Mouse (Mus musculus) ES-E14 (cell line): ENCODE measurements around the gene Gm17087.

Experiments used
- CHD2 ChIP-seq: IDR thresholded peaks from 2 replicates; pipeline ENCODE4 v1.6.1; 2014; ENCODE audit warnings: mild to moderate bottlenecking, low read depth, low read length, inconsistent platforms
- HCFC1 ChIP-seq: IDR thresholded peaks from 2 replicates; pipeline ENCODE4 v1.6.1; 2012; ENCODE audit warnings: low read length, inconsistent platforms, borderline replicate concordance; ENCODE audit not compliant: insufficient read depth
- MAFK ChIP-seq: IDR thresholded peaks from 2 replicates; pipeline ENCODE4 v1.6.1; 2014; ENCODE audit warnings: mild to moderate bottlenecking, low read depth, low read length, inconsistent platforms; ENCODE audit not compliant: insufficient read depth
- ZC3H11A ChIP-seq: IDR thresholded peaks from 2 replicates; pipeline ENCODE4 v1.6.1; 2012; ENCODE audit warnings: low read depth, mild to moderate bottlenecking, inconsistent platforms, low read length, borderline replicate concordance
- ZNF384 ChIP-seq: IDR thresholded peaks from 2 replicates; pipeline ENCODE4 v1.6.1; 2012; ENCODE audit warnings: low read depth, low read length, inconsistent platforms

DNA sequence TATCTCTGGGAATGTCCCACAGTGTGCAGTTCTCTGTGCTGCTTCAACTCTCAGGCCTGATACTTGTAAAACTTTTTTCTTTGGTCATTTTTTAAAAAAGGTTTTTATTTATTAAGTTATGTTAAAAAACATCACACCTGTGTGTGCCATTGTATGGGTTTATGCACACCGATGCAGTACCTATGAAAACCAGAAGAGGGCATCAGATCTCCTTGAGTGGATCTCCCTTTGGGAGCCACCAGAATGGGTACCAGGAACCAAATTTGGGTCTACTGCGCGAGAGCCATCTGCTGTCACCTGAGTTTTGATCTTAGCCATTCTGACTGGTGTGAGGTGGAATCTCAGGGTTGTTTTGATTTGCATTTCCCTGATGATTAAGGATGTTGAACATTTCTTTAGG lies 28.6 kb downstream of the Gm17087 start:
- TF ChIP-seq ZC3H11A (no peak), HCFC1 (no peak), MAFK (no peak), CHD2 (no peak), ZNF384 (no peak)
